Mouse (Mus musculus): ENCODE measurements around the gene Zfp449.
A peak's percentile ranks its signal among the peaks of the same experiment; 100 is the strongest.

Zfp449 gene

GRCm38 (mm10) chrX:56346176-56346931, at the start of gene Zfp449:
Gene Zfp449, plus strand, starts transcription at chrX:56346400.
- peak; percentile 77 to 81 for DNase-seq (ENCODE audit: low spot score in 2 of 2)

- DNase-seq (ENCODE audit: low spot score in 2 of 2), result no peak
These were observed 38.6 kb upstream of the Zfp449 start for GRCm38 (mm10) chrX:56307597-56307996.

GRCm38 (mm10) chrX:56312813-56313212, 33.4 kb upstream of the Zfp449 start:
- no peak for DNase-seq (ENCODE audit: low spot score in 2 of 2)

GRCm38 (mm10) chrX:56322096-56322495, 24.1 kb upstream of the Zfp449 start:
- no peak for DNase-seq (ENCODE audit: low spot score in 2 of 2)

GRCm38 (mm10) chrX:56322731-56323130, 23.5 kb upstream of the Zfp449 start:
- no peak for DNase-seq (ENCODE audit: low spot score in 2 of 2)

GRCm38 (mm10) chrX:56332046-56332445, 14.2 kb upstream of the Zfp449 start:
- DNase-seq (ENCODE audit: low spot score in 2 of 2), result no peak

GRCm38 (mm10) chrX:56340305-56340704, 5.9 kb upstream of the Zfp449 start:
- DNase-seq (ENCODE audit: low spot score in 2 of 2), result peak in 1 of 2 experiments; percentile 31

GRCm38 (mm10) chrX:56342921-56343320, 3.3 kb upstream of the Zfp449 start:
- DNase-seq (ENCODE audit: low spot score in 2 of 2), result no peak

- peak in 1 of 2 experiments; percentile 19 for DNase-seq (ENCODE audit: low spot score in 2 of 2)
These were observed 693 bp downstream of the Zfp449 start for GRCm38 (mm10) chrX:56346932-56347253.

- peak; percentile 35 to 64 for DNase-seq (ENCODE audit: low spot score in 2 of 2)
These were observed 28.4 kb downstream of the Zfp449 start, which contains the start of gene Smim10l2a for GRCm38 (mm10) chrX:56374431-56375128. Gene Smim10l2a, plus strand, starts transcription at chrX:56374586.

GRCm38 (mm10) chrX:56380852-56381251, 34.7 kb downstream of the Zfp449 start:
- no peak for DNase-seq (ENCODE audit: low spot score in 2 of 2)

- no peak for DNase-seq (ENCODE audit: low spot score in 2 of 2)
These were observed 37.9 kb downstream of the Zfp449 start for GRCm38 (mm10) chrX:56384142-56384541.

GRCm38 (mm10) chrX:56404646-56405045, 58.4 kb downstream of the Zfp449 start:
- no peak for DNase-seq (ENCODE audit: low spot score in 2 of 2)

GRCm38 (mm10) chrX:56405482-56405881, 59.3 kb downstream of the Zfp449 start:
- DNase-seq (ENCODE audit: low spot score in 2 of 2), result no peak

- DNase-seq (ENCODE audit: low spot score in 2 of 2), result no peak
These were observed 59.9 kb downstream of the Zfp449 start for GRCm38 (mm10) chrX:56406128-56406527.
